Mouse (Mus musculus): ENCODE results near the gene Gdpd1. TPM values are rescaled to one million over a fixed set of nuclear protein-coding genes. Genes with fewer than 3 reads are reported as not detected.
A peak's percentile ranks its signal among the peaks of the same experiment; 100 is the strongest.
"Not testable (repeated sequence)": the region's sequence is repeated elsewhere in the genome, so short reads cannot be mapped to it uniquely, and the experiment has no call there.

Gene Gdpd1
- polyA plus RNA-seq, 1 experiment from 2014 or later, result 23.1 TPM

- no peak for ATAC-seq (ENCODE audit: extremely low read depth, insufficient number of reproducible peaks, low FRiP score, low TSS enrichment)
- Histone ChIP-seq H3K36me3 (no peaks in the 10 kb centered on the region), H3K27ac (replicated peaks) (no peak overlapping the region), H3K9me3 (no peaks in the 10 kb centered on the region), H3K4me3 (no peak overlapping the region), H3K4me1 (peaks cover 8% of the 10 kb centered on the region), H3K9ac (no peak overlapping the region), H3K27me3 (replicated peaks) (no peaks in the 10 kb centered on the region), H3K4me2 (no peak overlapping the region)
- WGBS, result 66% methylated on average over 3 of the region's 3 CpGs
These were observed 48.5 kb downstream of the Gdpd1 start for GRCm38 (mm10) chr11:87025351-87025750.

GRCm38 (mm10) chr11:87023240-87023639 is 50.6 kb downstream of the Gdpd1 start:
- not testable (repeated sequence) for H3K27ac ChIP-seq (replicated peaks); H3K4me1 ChIP-seq; H3K27me3 ChIP-seq (replicated peaks); ATAC-seq (ENCODE audit: extremely low read depth, insufficient number of reproducible peaks, low FRiP score, low TSS enrichment); H3K4me2 ChIP-seq; H3K36me3 ChIP-seq; H3K9me3 ChIP-seq; H3K9ac ChIP-seq; H3K4me3 ChIP-seq
- 69% methylated on average over 8 of the region's 8 CpGs for WGBS

GRCm38 (mm10) chr11:87022765-87023164 is 51.1 kb downstream of the Gdpd1 start:
- no peak overlapping the region for H3K4me3 ChIP-seq
- H3K4me2 ChIP-seq, result no peak overlapping the region
- no peak overlapping the region for H3K9ac ChIP-seq
- H3K9me3 ChIP-seq, result no peaks in the 10 kb centered on the region
- whole genome bisulfite sequencing, result 63% methylated on average over 4 of the region's 4 CpGs
- peaks cover 8% of the 10 kb centered on the region for H3K4me1 ChIP-seq
- H3K27ac ChIP-seq (replicated peaks), result no peak overlapping the region
- no peaks in the 10 kb centered on the region for H3K36me3 ChIP-seq
- ATAC-seq (ENCODE audit: extremely low read depth, insufficient number of reproducible peaks, low FRiP score, low TSS enrichment), result no peak
- no peaks in the 10 kb centered on the region for H3K27me3 ChIP-seq (replicated peaks)

GRCm38 (mm10) chr11:87021551-87021950 is 52.3 kb downstream of the Gdpd1 start:
- no peak for ATAC-seq (ENCODE audit: extremely low read depth, insufficient number of reproducible peaks, low FRiP score, low TSS enrichment)
- Histone ChIP-seq H3K4me2 (no peak overlapping the region), H3K9ac (no peak overlapping the region), H3K27me3 (replicated peaks) (no peaks in the 10 kb centered on the region), H3K9me3 (no peaks in the 10 kb centered on the region), H3K4me3 (no peak overlapping the region), H3K4me1 (peaks cover 4% of the 10 kb centered on the region), H3K27ac (replicated peaks) (no peak overlapping the region), H3K36me3 (no peaks in the 10 kb centered on the region)

- no peaks in the 10 kb centered on the region for H3K4me1 ChIP-seq
- no peaks in the 10 kb centered on the region for H3K9me3 ChIP-seq
- H3K27ac ChIP-seq (replicated peaks), result no peak overlapping the region
- no peaks in the 10 kb centered on the region for H3K36me3 ChIP-seq
- no peak overlapping the region for H3K4me2 ChIP-seq
- H3K4me3 ChIP-seq, result no peak overlapping the region
- no peak overlapping the region for H3K9ac ChIP-seq
- no peak for ATAC-seq (ENCODE audit: extremely low read depth, insufficient number of reproducible peaks, low FRiP score, low TSS enrichment)
- 80% methylated on average over 5 of the region's 5 CpGs for WGBS
- H3K27me3 ChIP-seq (replicated peaks), result no peaks in the 10 kb centered on the region
These were observed 53.4 kb downstream of the Gdpd1 start for GRCm38 (mm10) chr11:87020449-87020848.

- Histone ChIP-seq H3K36me3 (no peaks in the 10 kb centered on the region), H3K9ac (no peak overlapping the region), H3K4me2 (no peak overlapping the region), H3K4me3 (no peak overlapping the region), H3K27me3 (replicated peaks) (no peaks in the 10 kb centered on the region), H3K27ac (replicated peaks) (no peak overlapping the region), H3K9me3 (no peaks in the 10 kb centered on the region), H3K4me1 (no peaks in the 10 kb centered on the region)
- ATAC-seq (ENCODE audit: extremely low read depth, insufficient number of reproducible peaks, low FRiP score, low TSS enrichment), result no peak
- WGBS, result 72% methylated on average over 8 of the region's 8 CpGs
These were observed 54.4 kb downstream of the Gdpd1 start for GRCm38 (mm10) chr11:87019431-87019830.

GRCm38 (mm10) chr11:87018081-87018480 is 55.8 kb downstream of the Gdpd1 start:
- Histone ChIP-seq H3K9me3 (no peaks in the 10 kb centered on the region), H3K4me3 (no peak overlapping the region), H3K27me3 (replicated peaks) (no peaks in the 10 kb centered on the region), H3K36me3 (no peaks in the 10 kb centered on the region), H3K4me2 (no peak overlapping the region), H3K4me1 (no peaks in the 10 kb centered on the region), H3K27ac (replicated peaks) (no peak overlapping the region), H3K9ac (no peak overlapping the region)
- 67% methylated on average over 4 of the region's 4 CpGs for WGBS
- ATAC-seq (ENCODE audit: extremely low read depth, insufficient number of reproducible peaks, low FRiP score, low TSS enrichment), result no peak

- no peaks in the 10 kb centered on the region for H3K27me3 ChIP-seq (replicated peaks)
- no peak overlapping the region for H3K4me2 ChIP-seq
- no peaks in the 10 kb centered on the region for H3K4me1 ChIP-seq
- no peak for ATAC-seq (ENCODE audit: extremely low read depth, insufficient number of reproducible peaks, low FRiP score, low TSS enrichment)
- no peaks in the 10 kb centered on the region for H3K9me3 ChIP-seq
- no peaks in the 10 kb centered on the region for H3K36me3 ChIP-seq
- 65% methylated on average over 3 of the region's 3 CpGs for WGBS
- H3K4me3 ChIP-seq, result no peak overlapping the region
- H3K9ac ChIP-seq, result no peak overlapping the region
- no peak overlapping the region for H3K27ac ChIP-seq (replicated peaks)
These were observed 58.2 kb downstream of the Gdpd1 start for GRCm38 (mm10) chr11:87015691-87016090.

- no peak overlapping the region for H3K27ac ChIP-seq (replicated peaks)
- no peak overlapping the region for H3K9ac ChIP-seq
- H3K9me3 ChIP-seq, result no peaks in the 10 kb centered on the region
- H3K27me3 ChIP-seq (replicated peaks), result no peaks in the 10 kb centered on the region
- no peak for ATAC-seq (ENCODE audit: extremely low read depth, insufficient number of reproducible peaks, low FRiP score, low TSS enrichment)
- no peak overlapping the region for H3K4me3 ChIP-seq
- H3K4me1 ChIP-seq, result no peaks in the 10 kb centered on the region
- no peak overlapping the region for H3K4me2 ChIP-seq
- no peaks in the 10 kb centered on the region for H3K36me3 ChIP-seq
- 19% methylated on average over 9 of the region's 9 CpGs for WGBS
These were observed 63.4 kb downstream of the Gdpd1 start for GRCm38 (mm10) chr11:87010476-87010875.

GRCm38 (mm10) chr11:87007371-87007770 is 66.5 kb downstream of the Gdpd1 start:
- no peak overlapping the region for H3K27ac ChIP-seq (replicated peaks)
- H3K9me3 ChIP-seq, result no peaks in the 10 kb centered on the region
- no peak overlapping the region for H3K9ac ChIP-seq
- no peak for ATAC-seq (ENCODE audit: extremely low read depth, insufficient number of reproducible peaks, low FRiP score, low TSS enrichment)
- no peak overlapping the region for H3K4me3 ChIP-seq
- H3K36me3 ChIP-seq, result no peaks in the 10 kb centered on the region
- 51% methylated on average over 8 of the region's 8 CpGs for WGBS
- peaks cover 7% of the 10 kb centered on the region for H3K4me1 ChIP-seq
- no peak overlapping the region for H3K4me2 ChIP-seq
- no peaks in the 10 kb centered on the region for H3K27me3 ChIP-seq (replicated peaks)

- Histone ChIP-seq H3K9me3 (no peaks in the 10 kb centered on the region), H3K36me3 (no peaks in the 10 kb centered on the region), H3K27ac (replicated peaks) (peak overlapping the region; percentile 48; the same call in 1 of the 2 replicates), H3K4me3 (no peak overlapping the region), H3K4me1 (peaks cover 17% of the 10 kb centered on the region), H3K4me2 (no peak overlapping the region), H3K27me3 (replicated peaks) (no peaks in the 10 kb centered on the region), H3K9ac (no peak overlapping the region)
- WGBS, result 54% methylated on average over 12 of the region's 12 CpGs
- ATAC-seq (ENCODE audit: extremely low read depth, insufficient number of reproducible peaks, low FRiP score, low TSS enrichment), result no peak
These were observed 68.7 kb downstream of the Gdpd1 start for GRCm38 (mm10) chr11:87004960-87005755.

Data from heart, embryonic 13.5 days (tissue).